Mouse (Mus musculus) layer of hippocampus, postnatal 36 days (tissue): ENCODE data around the gene Art3. TPM values are rescaled to one million over a fixed set of nuclear protein-coding genes. Genes with fewer than 3 reads are reported as not detected.

ENCODE experiments used
- DNase-seq, 2 experiments: peaks; one replicate each; pipeline ENCODE4 v3.0.0; 2022
- total RNA-seq, 2 experiments: library from RNA; stranded (reverse); gene quantifications; 2 replicates each; pipeline ENCODE4 v1.2.3; 2021

Gene Art3
- 1 to 10 TPM; 2.2 to 3.1 TPM for total RNA-seq

GRCm38 (mm10) chr5:92331635-92332338 is at the start of gene Art3:
Art3 (plus strand) TSS chr5:92331827.
- DNase-seq: no peak

DNA sequence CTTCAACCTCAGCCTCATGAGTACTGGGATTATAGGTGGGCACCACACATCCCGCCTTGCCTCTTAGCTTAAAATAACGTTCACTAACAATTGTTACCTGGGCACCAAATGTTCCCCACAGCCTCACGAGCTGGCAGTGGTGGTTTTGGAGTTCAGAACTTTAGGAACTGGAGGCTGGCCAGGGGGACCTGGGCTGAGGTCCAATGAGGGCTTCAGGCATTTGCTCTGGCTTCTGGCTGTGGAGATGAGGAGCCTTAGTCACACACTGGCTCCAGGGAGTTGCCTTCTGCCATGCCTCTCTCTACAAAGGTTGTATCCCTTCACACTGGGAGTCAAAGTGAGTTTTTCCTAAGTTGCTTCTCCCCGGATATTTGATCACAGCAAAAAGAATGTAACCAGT is 49.1 kb upstream of the Art3 start:
- DNase-seq: peak in 1 of 2 experiments; percentile 13

DNA sequence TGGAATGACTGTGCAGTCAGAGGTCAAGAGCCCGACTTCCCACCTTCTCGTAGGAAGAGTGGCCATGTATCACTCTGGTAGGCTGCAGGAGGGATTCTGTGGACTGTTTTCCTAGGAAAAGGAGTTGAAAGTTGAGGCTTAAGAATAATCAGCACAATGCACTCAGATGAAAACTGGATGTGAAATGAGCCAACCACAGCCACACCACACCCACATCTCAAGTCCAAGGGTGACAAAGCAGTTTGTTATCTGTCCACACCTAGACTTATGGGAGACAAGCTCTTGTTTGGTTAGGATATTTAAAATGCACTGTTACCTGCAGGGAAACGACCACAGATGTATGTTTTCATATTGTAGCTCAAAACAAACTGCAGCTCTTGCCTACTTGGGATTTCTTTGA is 48.5 kb upstream of the Art3 start:
- DNase-seq: no peak

DNA sequence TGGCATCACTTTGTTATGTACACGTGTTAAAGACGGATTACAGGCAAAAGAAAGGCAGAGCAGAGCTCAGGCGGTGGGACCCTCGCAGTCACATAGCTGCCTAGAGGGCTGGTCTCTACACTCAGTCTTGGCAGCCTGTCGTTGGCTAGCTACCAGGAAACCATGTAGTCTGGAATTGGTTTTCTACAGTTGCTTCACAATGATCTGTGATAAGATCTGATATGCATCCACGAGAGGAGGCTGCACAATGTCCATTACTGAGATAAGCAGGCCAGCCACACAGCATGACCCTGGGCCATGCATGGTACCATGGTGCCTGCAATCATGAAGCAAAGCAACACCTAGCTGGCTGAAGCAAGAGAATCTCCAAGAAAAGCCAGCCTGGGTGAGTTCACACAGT is 43.8 kb upstream of the Art3 start:
- DNase-seq: no peak

- no peak for DNase-seq
Observed at GRCm38 (mm10) chr5:92291652-92292414, 39.8 kb upstream of the Art3 start.

- no peak for DNase-seq
Observed at GRCm38 (mm10) chr5:92294525-92294924, 37.1 kb upstream of the Art3 start.

- no peak for DNase-seq
Observed at GRCm38 (mm10) chr5:92302149-92302840, 29.3 kb upstream of the Art3 start.

DNA sequence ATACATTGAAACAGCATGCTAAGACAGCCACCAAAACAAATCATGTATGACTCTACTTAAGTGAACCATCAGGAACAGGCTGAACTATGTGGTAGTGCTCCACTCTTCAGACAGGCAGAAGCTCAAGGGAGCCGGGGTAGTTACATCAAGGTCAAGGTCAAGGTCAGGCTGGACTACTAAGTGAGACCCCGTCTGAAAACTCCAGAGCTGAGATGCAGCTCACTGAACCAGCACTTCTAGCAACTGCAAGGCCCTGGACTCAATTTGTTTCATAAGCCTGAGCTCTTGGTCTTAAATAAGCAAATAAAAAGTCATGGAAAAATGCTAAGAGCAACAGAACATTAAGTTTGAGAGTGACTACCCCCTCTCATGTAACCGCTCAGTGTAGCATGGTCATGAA is 27.3 kb upstream of the Art3 start:
- no peak for DNase-seq

DNA sequence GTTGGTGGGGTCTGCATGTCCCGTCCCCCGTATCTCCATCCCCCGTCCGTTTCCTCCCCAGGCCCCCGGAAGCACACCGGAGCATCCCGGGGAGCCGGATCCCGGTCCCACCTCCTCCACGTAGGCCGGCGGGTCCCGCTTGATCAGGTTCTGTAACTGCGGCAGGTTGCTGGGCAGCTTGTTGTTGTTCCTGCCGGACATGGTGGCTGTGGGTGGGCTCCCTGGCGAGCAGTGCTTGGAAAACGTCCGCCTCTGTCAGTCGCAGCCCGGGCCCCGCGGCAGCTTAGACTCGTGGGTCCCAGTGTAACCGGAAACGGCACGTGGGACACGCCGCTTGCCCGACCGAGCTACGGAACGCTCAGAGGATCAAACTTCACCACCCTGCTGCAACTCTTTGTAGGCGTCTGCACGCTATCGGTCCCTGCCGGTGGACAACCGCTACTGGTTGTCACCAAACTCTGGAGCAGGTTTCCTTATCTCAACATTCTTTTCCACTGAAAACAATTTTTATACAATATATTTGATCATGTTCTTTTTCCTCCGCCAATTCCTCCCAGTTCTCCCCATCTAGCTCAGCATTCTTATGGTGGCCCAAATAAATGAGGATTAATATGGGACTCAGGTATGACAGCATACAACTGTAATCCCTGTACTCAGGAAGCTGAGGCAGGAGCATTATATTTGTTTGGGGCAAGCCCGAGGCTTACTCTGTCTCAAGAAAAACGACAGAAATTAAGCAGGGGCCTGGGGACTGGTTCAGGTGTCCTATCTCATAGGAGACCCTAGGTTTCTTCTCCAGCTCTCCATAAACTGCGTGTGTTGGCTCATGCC is 21.7 kb upstream of the Art3 start, which contains the start of gene Sdad1:
TSS of gene Sdad1 (minus strand) at position 799 of the 831 bp plus-strand sequence.
- DNase-seq: peak; percentile 93 to 94

DNA sequence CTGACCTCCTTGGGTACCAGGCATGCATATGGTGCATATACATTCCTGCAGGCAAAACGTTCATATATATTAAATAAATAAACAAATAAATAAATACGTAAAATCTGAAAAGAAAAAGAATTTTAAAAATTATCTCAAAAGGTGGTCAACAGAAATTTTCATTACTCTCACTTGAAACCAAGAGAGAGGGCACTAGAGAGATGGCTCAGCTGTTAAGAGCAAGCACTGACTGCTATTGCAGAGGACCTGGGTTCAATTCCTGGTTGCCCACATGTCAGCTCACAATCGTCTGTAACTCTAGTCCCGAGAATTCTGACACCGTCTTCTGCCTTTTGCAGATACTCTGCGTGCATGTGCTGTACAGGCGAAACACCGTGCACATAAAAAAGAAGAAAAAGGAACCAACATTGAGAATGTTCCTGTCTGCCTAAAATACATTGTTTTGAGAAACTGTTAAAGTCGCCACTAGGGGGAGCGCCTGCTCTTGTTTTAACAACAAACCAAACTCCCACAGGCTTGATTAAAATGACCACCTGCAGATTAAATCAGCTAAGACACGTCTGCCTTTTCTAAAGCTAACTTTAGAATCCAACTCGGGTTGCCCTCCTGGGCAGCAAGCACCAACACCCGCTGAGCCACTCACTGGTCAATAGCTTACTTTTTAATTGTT is 19.4 kb upstream of the Art3 start:
- DNase-seq: peak; percentile 70 to 80

DNA sequence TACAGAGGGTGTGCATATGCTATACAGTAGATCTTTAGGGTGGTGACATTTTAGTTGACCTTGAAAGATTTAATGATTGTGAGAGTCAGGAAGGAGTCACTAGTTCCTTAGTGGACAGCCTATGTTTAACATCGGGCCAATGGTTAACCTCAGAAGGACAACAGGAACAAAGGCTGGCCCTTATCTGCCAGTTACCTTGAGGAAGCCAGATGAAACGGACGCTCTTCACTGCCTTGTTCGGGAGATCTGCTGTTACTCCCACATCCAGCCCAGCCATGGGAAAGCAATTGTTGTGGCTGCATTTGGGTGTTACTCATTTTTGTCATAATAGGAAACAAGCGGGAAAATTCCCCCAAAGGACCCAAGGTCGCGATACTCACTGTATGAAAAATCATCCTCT is 17.9 kb upstream of the Art3 start:
- no peak for DNase-seq

DNA sequence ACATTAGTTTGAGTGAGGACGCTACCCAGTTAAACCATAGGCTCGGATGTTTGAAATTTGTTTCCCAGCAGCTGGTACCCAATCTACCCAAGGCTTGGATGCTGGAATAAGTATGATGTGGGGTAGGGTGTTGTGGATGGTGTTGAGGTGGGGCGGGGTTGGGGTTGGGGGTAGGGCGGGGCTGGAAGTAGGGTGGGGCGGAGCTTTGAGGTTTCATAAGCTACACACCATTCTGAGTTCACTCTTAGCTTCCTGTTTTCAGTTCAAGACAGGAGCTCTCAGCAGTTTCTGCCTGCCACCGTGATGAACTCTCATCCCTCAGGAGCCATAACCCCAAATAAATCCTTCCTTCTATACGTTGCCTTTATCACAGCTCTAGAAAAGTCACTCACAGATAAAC is 13.5 kb upstream of the Art3 start:
- DNase-seq: no peak

GRCm38 (mm10) chr5:92318596-92318995 is 13.0 kb upstream of the Art3 start:
- no peak for DNase-seq

DNA sequence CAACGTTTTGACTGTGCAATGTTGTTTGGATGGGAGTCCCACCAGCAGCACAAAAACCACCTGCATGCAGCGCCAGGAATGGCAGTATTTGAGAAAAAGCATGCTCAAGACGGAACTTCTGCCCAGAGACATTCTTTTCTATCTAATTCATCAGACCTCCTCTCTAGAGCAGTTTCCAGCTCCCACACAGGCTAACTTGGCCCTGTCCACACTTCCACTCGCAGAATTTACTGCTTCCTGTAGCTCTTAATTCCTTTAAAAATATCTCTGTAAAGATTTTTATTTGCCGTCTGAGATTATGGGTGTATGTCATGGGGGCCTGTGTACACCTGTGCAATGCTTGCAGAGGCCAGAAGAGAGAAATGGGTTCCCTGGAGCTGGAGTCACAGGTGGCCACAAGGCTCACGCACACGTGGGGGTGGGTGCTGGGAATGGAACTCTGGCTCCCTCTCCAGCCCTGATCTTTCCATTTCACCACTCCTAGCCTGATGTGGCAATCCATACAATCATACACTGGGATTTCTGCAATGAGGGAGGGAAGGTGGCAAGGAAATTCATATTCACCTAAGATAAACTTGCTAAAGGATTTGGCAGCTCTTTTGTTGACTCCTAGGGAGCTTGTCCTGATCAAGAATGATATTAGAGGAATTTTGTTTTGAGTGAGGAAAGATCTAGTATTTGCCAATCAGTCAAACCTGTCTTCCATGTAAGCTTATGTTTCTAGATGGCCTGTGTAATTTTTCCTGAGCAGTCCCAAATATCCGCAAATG is 9.8 kb upstream of the Art3 start:
- no peak for DNase-seq

- no peak for DNase-seq
Observed at GRCm38 (mm10) chr5:92322612-92323011, 9.0 kb upstream of the Art3 start.

- no peak for DNase-seq
Observed at GRCm38 (mm10) chr5:92323264-92323663, 8.4 kb upstream of the Art3 start.

- DNase-seq: no peak
Observed at GRCm38 (mm10) chr5:92327367-92327766, 4.3 kb upstream of the Art3 start.

DNA sequence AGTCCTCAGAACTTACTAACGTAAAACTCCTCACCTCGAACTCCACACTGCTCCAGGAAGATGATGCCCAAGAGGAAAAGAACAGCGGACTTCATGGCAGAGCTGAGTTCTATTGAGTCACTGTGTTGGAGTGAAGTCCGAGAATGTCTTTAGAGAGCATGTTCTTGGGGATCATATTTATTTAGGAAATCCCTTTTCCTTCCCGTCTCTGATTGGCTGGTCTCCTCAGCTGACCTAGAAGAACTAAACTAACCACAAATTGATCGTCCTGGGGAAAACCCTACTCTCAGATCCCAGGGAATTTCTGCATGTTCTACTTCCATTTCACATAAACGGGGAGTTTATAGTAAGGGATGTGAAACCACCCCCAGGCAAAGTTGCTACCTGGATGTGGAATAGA is 3.7 kb upstream of the Art3 start, which contains the start of gene Cxcl9:
TSS of gene Cxcl9 (minus strand) at position 151 of the 400 bp plus-strand sequence.
- no peak for DNase-seq

DNA sequence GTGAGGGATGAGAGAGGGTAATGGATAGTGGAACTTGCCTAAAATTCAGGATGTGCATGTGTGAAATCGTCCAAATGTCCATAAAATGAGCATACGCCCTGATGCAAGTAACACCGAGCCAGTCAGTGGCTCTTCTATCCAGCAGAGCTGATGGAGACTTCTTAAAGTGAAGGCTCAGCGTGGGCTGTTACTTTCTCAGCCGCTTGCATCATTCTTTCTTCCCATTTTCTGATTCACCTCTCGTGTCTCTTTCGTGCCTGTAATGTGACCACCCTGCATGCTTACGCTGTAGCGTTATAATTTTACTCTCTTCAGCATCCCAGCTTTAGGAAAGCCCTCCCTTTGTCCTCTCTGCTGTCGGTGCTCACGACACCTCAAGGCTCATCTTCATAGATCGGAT is 505 bp upstream of the Art3 start:
- DNase-seq: no peak

GRCm38 (mm10) chr5:92332359-92332840 is 773 bp downstream of the Art3 start:
- peak in 1 of 2 experiments; percentile 4 for DNase-seq

- DNase-seq: no peak
Observed at GRCm38 (mm10) chr5:92336743-92337142, 5.1 kb downstream of the Art3 start.
